Mouse (Mus musculus) cerebellum, adult 2 months (tissue): ENCODE data around the gene Agap1.

ENCODE experiments used
- CTCF ChIP-seq: fragments of 200-500 bp; IDR thresholded peaks from 2 replicates; pipeline ENCODE4 v1.5.1; 2011; ENCODE audit warnings: low read depth, mild to moderate bottlenecking, control low read depth, low read length, moderate library complexity, borderline replicate concordance; ENCODE audit not compliant: insufficient read depth
- POLR2A ChIP-seq: fragments of 200-500 bp; IDR thresholded peaks from 2 replicates; pipeline ENCODE4 v1.6.1; 2011; ENCODE audit warnings: low read length, control low read depth, borderline replicate concordance; ENCODE audit not compliant: insufficient read depth

DNA sequence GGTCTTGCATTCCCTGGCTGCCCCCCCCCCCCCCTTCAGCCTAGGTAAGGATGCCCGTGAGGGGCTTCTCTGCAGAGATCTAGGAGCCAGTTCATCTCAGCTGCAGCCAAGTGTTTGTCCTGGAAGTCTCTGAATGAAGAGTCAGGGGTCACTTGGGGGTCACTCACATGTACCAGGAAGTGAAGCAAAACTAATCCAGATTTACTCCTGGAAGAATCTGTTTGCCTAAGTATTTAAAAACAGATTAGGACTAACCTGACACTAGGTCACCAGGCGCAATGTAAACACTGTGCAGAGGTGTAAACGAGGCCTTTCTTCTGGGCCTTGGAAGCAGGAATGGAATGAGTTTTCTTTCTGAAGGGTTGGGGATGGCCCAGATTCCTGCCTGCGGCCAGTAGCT is 431.1 kb downstream of the Agap1 start:
- TF ChIP-seq POLR2A (no peak), CTCF (no peak)
